Mouse (Mus musculus): ENCODE results near the gene Gm136.

The Gm136 gene

DNA sequence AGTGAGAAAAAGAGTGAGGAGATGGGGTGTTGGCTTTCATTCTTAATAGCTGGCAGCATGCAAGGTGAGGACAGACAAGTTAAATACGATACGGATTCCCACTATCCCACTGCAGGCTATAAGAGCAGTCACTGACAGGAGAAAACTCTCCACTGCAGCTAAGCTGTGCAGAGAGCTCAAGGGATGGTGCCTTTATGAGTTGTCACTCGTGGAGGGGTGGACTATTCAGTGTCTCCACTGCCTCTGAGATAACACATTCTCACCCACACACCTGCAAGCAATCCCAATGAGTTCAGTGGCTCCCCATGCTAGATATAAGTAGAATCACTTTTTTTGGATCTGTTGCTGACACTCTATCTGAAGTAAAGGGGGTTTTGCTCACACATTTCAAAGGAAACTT is 47.9 kb downstream of the Gm136 start:
- no peak for DNase-seq (ENCODE audit: low spot score)

DNA sequence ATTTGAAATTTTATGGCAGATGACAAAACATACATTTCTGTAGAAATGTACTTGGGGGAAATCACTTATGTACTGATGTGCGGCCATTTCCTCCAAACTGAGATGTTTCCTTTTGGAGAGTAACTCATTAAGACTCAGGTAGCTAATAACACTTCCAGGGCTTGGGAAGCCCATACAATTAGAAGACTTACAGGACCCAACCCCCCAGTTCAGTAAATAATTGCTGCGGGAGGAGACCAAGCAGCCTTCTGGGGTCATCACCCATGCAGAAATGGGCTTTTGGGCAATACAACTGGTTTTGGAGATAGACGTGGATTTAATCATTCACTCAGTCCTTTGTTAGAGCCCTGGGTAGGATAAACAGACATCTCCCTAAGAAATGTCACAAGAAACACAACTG is 48.8 kb downstream of the Gm136 start:
- DNase-seq (ENCODE audit: low spot score), result no peak

DNA sequence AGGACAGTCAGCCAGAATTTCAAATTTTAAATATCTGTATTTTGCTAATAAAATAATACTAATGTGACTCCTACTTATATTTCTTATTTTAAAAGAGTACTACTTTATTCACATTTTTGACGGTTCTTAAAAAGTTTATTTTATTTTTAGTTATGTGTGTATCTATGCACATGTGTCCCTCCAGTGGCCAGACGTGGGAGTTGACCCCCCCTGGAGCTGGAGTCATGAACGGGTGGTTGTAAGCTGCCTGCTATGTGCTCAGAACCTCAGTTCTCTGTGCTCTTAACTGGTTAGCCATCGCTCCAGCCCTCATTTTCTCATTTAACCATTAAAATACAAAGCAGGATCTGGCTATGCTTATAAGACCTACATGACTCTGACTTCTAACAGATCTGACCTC is 53.0 kb downstream of the Gm136 start:
- DNase-seq (ENCODE audit: low spot score), result no peak

DNA sequence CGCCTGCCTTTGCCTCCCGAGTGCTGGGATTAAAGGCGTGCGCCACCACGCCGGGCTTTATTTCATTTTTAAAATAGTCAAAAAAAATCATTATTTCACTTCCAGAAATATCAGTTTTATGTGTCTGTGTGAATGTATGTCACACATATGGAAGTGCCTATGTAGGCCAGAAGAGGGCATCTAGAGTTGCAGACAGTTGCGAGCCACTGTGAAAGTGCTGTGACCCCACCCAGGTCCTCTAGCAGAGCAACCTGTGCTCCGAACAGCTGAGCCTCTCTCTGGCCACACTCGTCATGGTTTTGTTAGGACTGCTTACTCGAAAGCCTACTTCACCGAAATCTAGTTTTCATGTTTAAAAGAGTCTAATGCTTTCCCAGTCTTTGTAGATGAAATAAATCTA is 53.8 kb downstream of the Gm136 start:
- no peak for DNase-seq (ENCODE audit: low spot score)

DNA sequence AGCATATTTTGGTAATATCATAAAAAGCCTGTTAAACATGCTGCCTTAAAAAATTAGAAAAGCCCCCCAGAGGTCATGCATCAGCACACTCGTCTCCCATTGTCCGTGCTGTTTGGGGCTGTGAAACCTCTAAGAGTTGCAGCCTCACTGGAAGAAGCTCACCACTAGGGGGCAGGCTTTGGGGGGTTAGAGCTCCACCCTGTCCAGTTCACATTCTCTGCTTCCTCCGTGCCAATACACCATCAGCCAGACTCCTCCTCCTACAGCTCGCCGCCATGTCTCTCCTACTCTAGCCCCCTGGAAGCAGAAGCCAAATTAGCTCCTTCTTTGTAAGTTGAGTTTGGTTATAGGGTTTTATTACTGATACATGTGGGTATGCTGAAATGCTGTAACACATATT is 54.5 kb downstream of the Gm136 start:
- DNase-seq (ENCODE audit: low spot score), result peak; percentile 59
